ENCODE assay signal across 11 mouse cellular contexts in genomic region chr10:99283981-99284385, GRCm38 (mm10). TPM values are rescaled to one million over a fixed set of nuclear protein-coding genes. Genes with fewer than 3 reads are reported as not detected.
DNase-seq lines count a peak whose midpoint lies in the region; ATAC-seq and TF ChIP-seq lines count a peak whose summit lies in the region.
"Had no signal": no experiment of that assay in that cellular context is flagged by ENCODE, and none has a peak within 500 bp of the region (broad histone marks: within the 10 kb centered on the region; RNA-seq: fewer than 3 reads in every experiment).

No protein-coding gene starts in this region.

- no peak for TF ChIP-seq CTCF in midbrain, postnatal 0 days (IDR thresholded peaks at IDR 0.05)

- ATAC-seq in heart, embryonic 12.5 days (ENCODE audit: insufficient number of reproducible peaks, low FRiP score): 0 out of 2 replicates have a peak, but pooled peaks have one; percentile 15
- ATAC-seq in midbrain, embryonic 11.5 days (ENCODE audit: low FRiP score): 0 out of 2 replicates have a peak, but pooled peaks have one; percentile 51
- no peak for ATAC-seq in midbrain, postnatal 0 days (ENCODE audit: low FRiP score)
- 0 out of 2 replicates have a peak, but pooled peaks have one; percentile 27 for ATAC-seq in hindbrain, embryonic 15.5 days (ENCODE audit: low FRiP score, low read depth)
- ATAC-seq in stomach, embryonic 15.5 days (ENCODE audit: insufficient read depth, low FRiP score, low read depth): peak; percentile 51; the same call in 1 of the 2 replicates

- no peak overlapping the region for H3K4me3 ChIP-seq in heart, embryonic 12.5 days
- no peak overlapping the region for H3K4me3 ChIP-seq in midbrain, embryonic 11.5 days (ENCODE audit: low read depth, low read length)
- no peak overlapping the region for H3K4me3 ChIP-seq in midbrain, postnatal 0 days (ENCODE audit: low read depth, low read length)
- H3K4me3 ChIP-seq in hindbrain, embryonic 15.5 days: no peak overlapping the region
- H3K4me3 ChIP-seq in stomach, embryonic 15.5 days (replicated peaks): no peak overlapping the region
- H3K4me3 ChIP-seq: left cerebral cortex, adult 2 months had no signal

- DNase-seq in heart, postnatal 14 days: no peak
- peak; percentile 79 for DNase-seq in midbrain, embryonic 11.5 days (ENCODE audit: low spot score, missing footprints)
- no peak for DNase-seq in midbrain, postnatal 0 days (ENCODE audit: low spot score)
- no peak for DNase-seq in urinary bladder, adult 2 months (ENCODE audit: low spot score)
- no peak for DNase-seq in cerebellum, adult 8-10 months
- DNase-seq: kidney, adult 9 months; lung, adult 18-20 months had no signal

- H3K9me3 ChIP-seq in heart, embryonic 12.5 days (replicated peaks): no peaks in the 10 kb centered on the region
- H3K9me3 ChIP-seq in midbrain, embryonic 11.5 days (ENCODE audit: control insufficient read depth, low read length): no peaks in the 10 kb centered on the region
- H3K9me3 ChIP-seq in midbrain, postnatal 0 days (ENCODE audit: low read length): no peaks in the 10 kb centered on the region
- H3K9me3 ChIP-seq in hindbrain, embryonic 15.5 days: no peaks in the 10 kb centered on the region
- H3K9me3 ChIP-seq in stomach, embryonic 15.5 days: no peaks in the 10 kb centered on the region

- peaks cover 43% of the 10 kb centered on the region for H3K4me1 ChIP-seq in heart, embryonic 12.5 days (replicated peaks)
- no peaks in the 10 kb centered on the region; the same call in 1 of the 2 replicates for H3K4me1 ChIP-seq in midbrain, embryonic 11.5 days (ENCODE audit: control insufficient read depth, insufficient read depth, low read length)
- H3K4me1 ChIP-seq in midbrain, postnatal 0 days (ENCODE audit: insufficient read depth, low read length): no peaks in the 10 kb centered on the region
- H3K4me1 ChIP-seq in hindbrain, embryonic 15.5 days (replicated peaks): 0 out of 2 replicates have a peak, but pooled peaks cover 4% of the 10 kb centered on the region
- peaks cover 12% of the 10 kb centered on the region; the same call in 1 of the 2 replicates for H3K4me1 ChIP-seq in stomach, embryonic 15.5 days

- no peaks in the 10 kb centered on the region for H3K27me3 ChIP-seq in heart, embryonic 12.5 days (replicated peaks)
- no peaks in the 10 kb centered on the region for H3K27me3 ChIP-seq in midbrain, embryonic 11.5 days (ENCODE audit: control insufficient read depth, insufficient read depth, low read length)
- no peaks in the 10 kb centered on the region for H3K27me3 ChIP-seq in midbrain, postnatal 0 days (ENCODE audit: insufficient read depth, low read length)
- H3K27me3 ChIP-seq in hindbrain, embryonic 15.5 days: no peaks in the 10 kb centered on the region
- no peaks in the 10 kb centered on the region for H3K27me3 ChIP-seq in stomach, embryonic 15.5 days (replicated peaks)

- peak overlapping the region; percentile 91 for H3K27ac ChIP-seq in heart, embryonic 12.5 days (ENCODE audit: poor library complexity, severe bottlenecking)
- no peak overlapping the region for H3K27ac ChIP-seq in midbrain, embryonic 11.5 days (ENCODE audit: low read depth, low read length)
- H3K27ac ChIP-seq in midbrain, postnatal 0 days (ENCODE audit: low read depth, low read length): no peak overlapping the region
- H3K27ac ChIP-seq in hindbrain, embryonic 15.5 days (replicated peaks): no peak overlapping the region
- H3K27ac ChIP-seq in stomach, embryonic 15.5 days: no peak overlapping the region

- WGBS in heart, embryonic 12.5 days: 78% methylated on average over 10 of the region's 10 CpGs
- WGBS in midbrain, embryonic 11.5 days: 92% methylated on average over 10 of the region's 10 CpGs
- WGBS in midbrain, postnatal 0 days: 75% methylated on average over 10 of the region's 10 CpGs
- 79% methylated on average over 10 of the region's 10 CpGs for WGBS in hindbrain, embryonic 15.5 days
- 84% methylated on average over 10 of the region's 10 CpGs for WGBS in stomach, embryonic 15.5 days

- no peak overlapping the region for H3K9ac ChIP-seq in heart, embryonic 12.5 days
- no peak overlapping the region for H3K9ac ChIP-seq in midbrain, embryonic 11.5 days (ENCODE audit: low read length)
- no peak overlapping the region for H3K9ac ChIP-seq in midbrain, postnatal 0 days (replicated peaks; ENCODE audit: low read length, poor library complexity, severe bottlenecking)
- H3K9ac ChIP-seq in hindbrain, embryonic 15.5 days: no peak overlapping the region
- H3K9ac ChIP-seq in stomach, embryonic 15.5 days: no peak overlapping the region

- H3K36me3 ChIP-seq in heart, embryonic 12.5 days: no peaks in the 10 kb centered on the region
- H3K36me3 ChIP-seq in midbrain, embryonic 11.5 days (ENCODE audit: control insufficient read depth, insufficient read depth, low read length): no peaks in the 10 kb centered on the region
- H3K36me3 ChIP-seq in midbrain, postnatal 0 days (ENCODE audit: insufficient read depth, low read length): no peaks in the 10 kb centered on the region
- H3K36me3 ChIP-seq in hindbrain, embryonic 15.5 days: no peaks in the 10 kb centered on the region
- H3K36me3 ChIP-seq in stomach, embryonic 15.5 days: no peaks in the 10 kb centered on the region

- H3K4me2 ChIP-seq in heart, embryonic 12.5 days: peak overlapping the region; percentile 58
- no peak overlapping the region for H3K4me2 ChIP-seq in midbrain, embryonic 11.5 days
- no peak overlapping the region for H3K4me2 ChIP-seq in midbrain, postnatal 0 days (ENCODE audit: low read depth, low read length, poor library complexity, severe bottlenecking)
- H3K4me2 ChIP-seq in hindbrain, embryonic 15.5 days: no peak overlapping the region
- no peak overlapping the region for H3K4me2 ChIP-seq in stomach, embryonic 15.5 days

- intact Hi-C loops in heart, postnatal 14 days (cut with DNase I): no loop called here

RNA-seq across cellular contexts. Expression of gene Dusp6, which starts 21.0 kb away (rescaled TPM):
- polyA plus RNA-seq in heart, embryonic 12.5 days (2016; fragmentation: Nextera tagmentation; extraction: Ambion mirVana): 52.6 and 57.1 TPM in 2 replicates
- total RNA-seq in heart, postnatal 14 days (2021): 10 to 100 TPM; 20.9 to 26.1 TPM
- 36.8 and 41.9 TPM in 2 replicates for polyA plus RNA-seq in midbrain, embryonic 11.5 days (2014; fragmentation: Nextera tagmentation; extraction: Ambion mirVana)
- 47.7 and 52.1 TPM in 2 replicates for total RNA-seq in midbrain, postnatal 0 days (2014; rRNA removed)
- 23.5 and 25.4 TPM in 2 replicates for polyA plus RNA-seq in midbrain, postnatal 0 days (2015; fragmentation: Nextera tagmentation; extraction: Ambion mirVana)
- polyA plus RNA-seq in hindbrain, embryonic 15.5 days (2015; fragmentation: Nextera tagmentation; extraction: Ambion mirVana): 25.4 and 28.9 TPM in 2 replicates
- polyA plus RNA-seq in stomach, embryonic 15.5 days (2015; fragmentation: Nextera tagmentation; extraction: Ambion mirVana): 35.3 and 36.3 TPM in 2 replicates
- 27.4 and 29.3 TPM in 2 replicates for polyA plus RNA-seq in urinary bladder, adult 2 months (2012; rRNA removed)
